Mouse (Mus musculus) lung, postnatal 0 days (tissue): ENCODE data around the gene Fam161b.

Experiments used
- CTCF ChIP-seq: IDR thresholded peaks from 2 replicates; pipeline ENCODE4 v1.5.1; 2016; ENCODE audit warnings: antibody characterized with exemption, mild to moderate bottlenecking
- EP300 ChIP-seq: IDR thresholded peaks from 2 replicates; pipeline ENCODE4 v1.6.1; 2016; ENCODE audit warnings: antibody characterized with exemption, mild to moderate bottlenecking, control low read depth

GRCm38 (mm10) chr12:84299265-84299664, 62.4 kb downstream of the Fam161b start:
- TF ChIP-seq CTCF: no peak
- TF ChIP-seq EP300: no peak
